Mouse (Mus musculus) kidney, postnatal 14 days (tissue): Measurements from ENCODE around the gene Mrps18a.

ENCODE experiments used
- DNase-seq: peaks from one replicate; pipeline ENCODE4 v3.0.0; 2022; ENCODE audit warnings: mixed read lengths

Mrps18a gene

DNA sequence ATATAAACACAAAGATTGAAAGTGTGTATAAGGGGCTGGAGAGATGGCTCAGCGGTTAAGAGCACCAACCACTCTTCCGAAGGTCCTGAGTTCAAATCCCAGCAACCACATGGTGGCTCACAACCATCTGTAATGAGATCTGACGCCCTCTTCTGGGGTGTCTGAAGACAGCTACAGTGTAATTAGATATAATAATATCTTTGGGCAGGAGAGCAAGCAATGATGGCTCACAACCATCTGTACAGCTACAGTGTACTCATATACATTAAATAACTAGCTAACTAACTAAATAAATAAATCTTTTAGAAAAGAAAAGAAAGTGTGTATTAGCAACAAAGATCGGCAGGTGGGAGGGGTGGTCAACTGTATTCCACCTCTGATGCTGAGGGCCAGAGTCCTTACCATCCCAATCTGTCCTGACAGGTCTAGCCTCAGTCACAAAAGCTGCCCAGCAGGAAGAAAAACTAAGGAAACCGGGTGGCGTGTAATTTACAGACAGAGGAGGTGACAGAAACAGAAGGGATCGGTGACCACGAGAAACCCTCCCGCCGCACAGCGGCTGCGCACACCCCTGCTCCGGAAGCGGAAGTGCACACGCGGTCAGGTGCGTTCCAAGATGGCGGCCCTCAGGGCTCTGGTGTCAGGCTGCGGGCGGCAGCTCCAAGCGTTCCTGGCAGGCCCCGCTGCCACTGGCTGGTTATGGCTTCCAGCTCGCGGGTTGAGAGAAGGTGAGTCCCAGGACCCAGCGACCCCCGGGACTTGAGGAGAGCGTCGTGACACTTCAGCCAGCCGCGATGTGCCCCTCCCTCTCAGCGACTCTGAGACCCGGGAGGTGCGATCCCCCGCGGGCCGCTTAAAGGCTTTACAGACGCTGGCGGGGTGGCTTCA, at the start of gene Mrps18a:
Mrps18a (plus strand) TSS at position 585 of the 888 bp plus-strand sequence.
- peak; percentile 88 for DNase-seq

DNA sequence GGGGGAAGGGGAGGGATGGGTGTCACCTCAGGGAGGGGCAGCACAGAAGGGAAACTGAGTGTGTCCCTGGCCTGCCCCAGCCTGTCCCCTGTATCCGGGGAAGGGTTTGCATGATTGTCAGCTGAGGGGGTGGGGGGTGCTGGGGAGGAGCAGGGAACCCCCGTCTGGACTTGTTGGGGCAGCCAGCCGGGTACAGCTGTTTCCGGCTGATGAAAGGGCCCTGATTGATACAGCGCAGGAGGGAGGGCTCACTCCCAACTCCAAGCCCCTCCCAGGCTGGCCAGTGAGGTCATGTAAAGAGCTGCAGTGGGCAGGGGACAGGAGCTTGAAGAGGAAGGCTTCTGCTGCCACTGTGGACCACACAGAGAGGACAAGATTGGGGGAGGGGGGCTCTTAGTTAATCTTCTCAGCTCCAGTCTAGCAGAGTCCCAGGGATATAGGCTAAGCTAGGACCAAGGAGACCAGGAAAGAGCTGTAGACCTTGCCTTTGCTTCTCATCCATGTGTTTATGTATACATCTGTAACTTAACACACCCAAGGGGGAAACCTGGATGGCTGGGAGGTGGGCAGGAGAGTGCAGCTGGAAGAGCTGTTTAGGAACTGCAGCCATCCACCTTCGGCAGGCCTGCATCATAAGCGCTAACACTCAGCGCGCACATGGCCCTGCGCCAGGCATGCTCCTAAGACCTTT, 47.4 kb upstream of the Mrps18a start:
- peak; percentile 67 for DNase-seq

DNA sequence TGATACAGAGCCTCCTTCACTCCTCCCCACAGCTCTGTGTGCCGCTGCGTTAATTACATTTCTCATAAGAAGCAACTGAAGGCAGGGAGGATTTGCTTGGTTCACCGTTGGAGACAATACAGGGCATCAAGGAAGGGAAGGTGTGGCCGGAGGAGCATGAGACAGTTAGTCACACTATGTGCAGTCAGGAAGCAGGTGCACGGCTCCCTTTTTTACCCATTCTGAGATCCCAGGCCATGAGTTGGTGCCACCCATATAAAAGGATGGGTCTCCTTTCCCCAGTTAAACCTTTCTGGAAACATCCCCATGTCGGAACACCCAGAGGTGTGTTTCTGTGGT, 46.8 kb upstream of the Mrps18a start:
- no peak for DNase-seq

DNA sequence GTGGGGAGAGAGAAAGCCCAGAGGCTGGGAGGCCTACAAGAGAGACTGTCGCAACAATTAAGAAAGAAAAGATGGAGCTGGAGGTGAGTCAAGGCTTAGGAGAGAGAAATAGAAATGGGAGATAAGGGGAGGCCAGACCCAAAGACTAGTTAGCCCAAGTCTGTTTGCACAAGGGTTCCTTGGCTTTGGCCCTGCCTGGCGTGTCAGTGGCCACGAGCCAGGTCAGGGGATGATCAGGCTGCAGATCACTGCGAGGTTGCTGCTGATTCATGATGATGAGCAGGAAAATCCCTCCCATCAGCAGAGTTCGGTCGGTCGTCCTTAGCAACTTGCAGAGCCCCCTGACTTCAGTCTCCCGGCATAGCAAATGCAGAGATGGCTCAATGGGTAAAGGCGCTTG, 40.7 kb upstream of the Mrps18a start:
- DNase-seq = no peak

DNA sequence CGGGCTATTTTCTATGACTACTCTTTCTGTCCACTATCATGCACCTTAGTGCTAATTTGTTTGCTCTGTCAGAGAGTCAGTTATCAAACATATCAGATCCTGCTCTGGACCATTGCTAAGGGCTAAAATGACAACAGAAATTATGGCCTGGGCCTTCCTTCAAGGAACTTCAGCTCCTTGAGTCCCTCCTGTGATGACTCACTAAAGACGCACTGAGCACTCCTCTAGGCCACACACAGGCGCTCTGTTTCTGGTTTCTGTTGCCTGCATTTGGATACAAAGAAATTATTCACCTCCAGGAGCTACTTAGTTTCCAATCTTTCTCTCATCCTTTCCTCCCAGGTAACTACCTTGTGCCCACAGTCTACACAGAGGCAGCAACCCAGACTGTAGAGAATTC, 39.3 kb upstream of the Mrps18a start:
- DNase-seq = no peak

DNA sequence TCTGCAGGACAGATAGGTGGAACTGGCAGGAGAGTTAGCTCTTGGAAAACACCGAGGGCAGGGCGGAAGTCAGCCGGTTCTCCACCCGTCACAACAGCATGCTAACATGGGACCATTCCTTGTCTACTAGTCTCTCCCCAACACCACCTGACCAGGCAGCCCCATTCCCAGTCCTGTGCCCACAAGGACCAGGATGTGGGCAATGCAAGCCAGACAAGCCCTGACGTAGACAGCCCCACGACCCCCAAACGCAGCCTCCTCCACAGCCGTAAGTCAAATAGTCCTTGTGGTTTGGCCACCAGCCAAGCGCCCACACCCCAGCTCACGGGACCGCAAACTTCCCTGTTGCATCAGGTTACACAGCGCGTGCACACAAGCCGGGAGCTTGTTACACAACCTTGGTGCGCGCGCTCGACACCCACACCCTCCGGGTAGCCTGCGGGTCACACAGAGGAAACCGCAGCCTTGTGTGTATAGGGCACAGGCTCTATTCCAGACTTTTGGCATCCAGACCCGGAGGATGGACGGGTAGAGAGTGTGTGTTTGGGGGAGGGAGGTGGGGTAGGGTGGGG, 37.0 kb upstream of the Mrps18a start:
- peak; percentile 80 for DNase-seq

DNA sequence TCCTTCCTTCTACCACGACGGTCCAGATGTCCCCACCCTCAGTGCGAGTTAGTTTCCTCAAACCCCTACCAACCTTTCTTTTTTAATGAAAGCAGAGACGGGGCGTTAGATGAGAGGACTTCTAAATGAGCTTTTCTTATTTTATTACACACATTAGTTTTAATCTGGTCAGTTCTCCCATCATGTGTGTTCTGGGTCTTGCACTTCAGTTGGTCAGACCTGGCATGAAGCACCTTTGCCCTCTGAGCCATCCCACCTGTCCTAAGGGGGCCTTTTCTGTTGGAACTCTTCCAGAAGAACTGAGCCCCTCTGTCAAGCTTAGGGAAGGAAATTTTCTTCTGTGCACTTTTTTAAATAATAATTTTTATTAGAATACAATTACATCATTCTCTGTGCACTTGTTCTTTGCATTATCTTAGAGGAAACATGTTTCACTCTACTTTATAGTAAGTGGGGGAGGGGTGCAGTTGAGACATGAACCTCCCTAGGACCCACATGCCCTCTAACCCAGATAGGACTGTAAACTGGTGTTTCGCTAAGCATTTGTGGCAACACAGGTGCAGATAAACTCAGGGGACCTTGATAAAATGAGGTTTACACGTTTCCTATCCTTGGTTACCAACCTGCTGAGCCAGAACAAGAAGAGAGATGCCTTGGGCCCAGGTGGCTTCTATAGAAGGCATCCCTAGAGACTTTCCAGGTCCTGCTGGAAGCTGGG, 36.2 kb upstream of the Mrps18a start:
- DNase-seq = no peak

DNA sequence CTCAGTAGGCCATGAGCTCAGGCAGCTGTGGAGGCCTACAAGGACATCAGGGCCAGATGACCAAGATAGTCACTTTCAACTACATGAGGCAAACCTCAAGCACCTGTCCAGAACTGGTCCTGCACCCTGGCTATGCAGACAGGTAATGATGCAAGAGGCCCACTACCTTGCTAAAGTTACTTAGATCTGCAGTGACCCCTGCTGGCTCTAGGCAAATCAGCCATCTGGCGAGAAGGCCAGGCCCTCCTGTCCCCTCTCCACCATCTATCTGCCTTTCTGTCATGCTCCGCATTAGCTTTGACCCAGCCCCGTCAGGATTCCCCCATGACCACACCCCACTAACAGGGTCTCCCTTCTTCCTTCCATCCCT, 35.7 kb upstream of the Mrps18a start:
- DNase-seq = peak; percentile 65

DNA sequence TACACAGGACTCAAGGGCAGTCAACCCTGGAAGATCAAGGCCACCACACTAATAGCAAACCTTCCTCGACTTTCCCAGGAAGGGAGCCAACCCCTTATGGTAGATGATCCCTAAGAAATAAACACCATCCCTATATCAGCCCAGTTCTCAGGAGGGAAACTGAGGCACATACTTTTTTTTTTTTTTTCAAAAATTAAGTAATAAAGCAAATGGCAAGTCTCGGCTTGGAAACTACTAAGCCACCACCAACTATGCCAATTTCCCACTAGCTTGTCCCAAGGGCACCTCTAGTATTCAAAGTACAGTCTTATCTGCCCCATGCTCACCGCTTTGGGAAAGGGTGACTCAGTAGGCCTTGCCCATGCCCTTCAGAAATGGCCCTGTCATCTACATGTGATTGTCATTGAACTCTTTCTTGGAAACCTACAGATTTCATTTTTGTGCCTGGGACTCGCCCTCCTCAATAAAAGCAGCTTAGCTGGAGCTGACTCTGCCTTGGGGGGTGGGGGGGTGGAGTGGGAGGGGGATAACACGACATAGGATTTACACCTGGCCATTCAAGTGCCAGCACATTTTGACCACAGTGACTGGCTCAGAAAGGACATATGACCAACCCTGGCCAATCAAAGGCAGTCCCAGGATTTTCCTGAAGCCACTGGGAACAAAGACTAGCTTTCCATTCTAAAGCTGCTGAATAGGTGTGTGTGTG, 35.1 kb upstream of the Mrps18a start:
- DNase-seq = no peak

DNA sequence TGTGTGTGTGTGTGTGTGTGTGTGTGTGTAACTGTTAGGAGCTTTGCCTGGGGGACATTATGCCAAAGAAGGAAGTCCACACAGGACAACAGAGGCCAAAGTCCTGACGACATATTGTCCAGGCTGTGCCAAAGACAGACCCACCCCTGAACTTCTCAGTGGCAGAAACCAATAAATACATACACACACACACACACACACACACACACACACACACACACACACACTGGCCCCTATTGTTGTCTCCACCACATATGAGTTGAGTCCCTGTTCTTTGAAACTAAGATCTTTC, 34.6 kb upstream of the Mrps18a start:
- no peak for DNase-seq

DNA sequence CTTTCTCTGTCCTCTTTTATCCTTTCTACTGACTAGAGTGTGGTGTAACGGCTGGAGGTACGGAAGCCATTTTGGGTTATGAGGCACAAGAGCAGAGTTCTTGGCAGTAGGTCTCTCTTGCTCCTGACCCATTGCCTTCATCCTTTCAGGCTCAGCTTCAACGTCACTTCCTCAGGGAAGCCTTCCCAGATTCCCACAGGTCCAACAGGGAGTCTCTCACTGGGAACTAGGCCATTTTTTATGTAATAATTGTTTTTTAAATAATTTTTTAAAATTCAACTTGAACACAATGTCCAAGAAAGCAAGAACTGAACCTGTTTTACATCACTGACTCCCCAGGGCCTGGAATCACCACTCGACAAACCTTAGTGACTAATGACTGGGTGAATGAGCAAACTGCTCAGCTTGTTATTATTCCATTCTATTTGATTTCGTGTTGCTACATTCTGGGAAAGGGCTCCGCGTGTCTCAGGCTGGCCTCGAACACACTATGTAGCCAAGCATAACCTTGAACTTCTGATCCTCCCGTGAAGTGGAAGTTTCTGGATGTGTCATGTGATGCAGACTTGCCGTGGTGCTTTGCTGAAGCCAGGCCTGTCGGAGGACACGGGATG, 32.8 kb upstream of the Mrps18a start:
- DNase-seq = no peak

DNA sequence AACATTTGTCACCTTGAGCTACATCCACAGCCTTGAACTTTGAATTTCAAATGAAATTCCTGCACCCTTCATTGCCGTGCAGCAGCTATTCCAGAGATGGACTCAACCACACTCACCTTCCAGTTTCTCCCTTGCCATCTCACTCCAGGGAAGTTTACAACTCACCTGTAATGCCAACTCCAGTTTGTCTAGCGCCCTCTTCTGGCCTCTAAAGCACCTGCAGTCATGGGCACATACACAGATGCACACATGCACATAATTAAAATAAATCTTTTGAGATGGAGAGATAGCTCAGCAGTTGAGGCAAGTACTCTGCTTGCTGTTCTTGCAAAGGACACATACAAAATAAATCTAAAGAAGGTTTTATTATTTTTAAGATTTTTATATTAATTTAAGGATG, 31.7 kb upstream of the Mrps18a start:
- no peak for DNase-seq

DNA sequence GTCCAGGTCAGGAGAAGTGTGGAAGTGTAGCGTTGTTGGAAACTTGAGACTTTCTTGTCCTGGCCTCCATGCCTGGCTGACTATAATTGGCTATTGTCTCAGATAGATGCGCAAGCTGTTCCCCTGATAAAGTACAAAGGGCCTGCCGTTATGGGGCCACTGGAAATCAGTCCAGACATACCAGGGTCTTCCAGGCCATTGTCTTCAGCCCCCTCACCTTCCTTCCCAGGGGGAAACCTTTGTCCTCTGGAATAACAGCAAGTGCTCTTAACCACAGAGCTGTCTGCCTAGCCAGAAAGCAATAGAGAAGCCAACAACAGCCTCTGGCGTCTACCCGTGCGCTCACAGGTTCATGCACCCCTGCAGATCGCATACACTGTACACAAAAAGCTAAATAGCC, 30.4 kb upstream of the Mrps18a start:
- no peak for DNase-seq

DNA sequence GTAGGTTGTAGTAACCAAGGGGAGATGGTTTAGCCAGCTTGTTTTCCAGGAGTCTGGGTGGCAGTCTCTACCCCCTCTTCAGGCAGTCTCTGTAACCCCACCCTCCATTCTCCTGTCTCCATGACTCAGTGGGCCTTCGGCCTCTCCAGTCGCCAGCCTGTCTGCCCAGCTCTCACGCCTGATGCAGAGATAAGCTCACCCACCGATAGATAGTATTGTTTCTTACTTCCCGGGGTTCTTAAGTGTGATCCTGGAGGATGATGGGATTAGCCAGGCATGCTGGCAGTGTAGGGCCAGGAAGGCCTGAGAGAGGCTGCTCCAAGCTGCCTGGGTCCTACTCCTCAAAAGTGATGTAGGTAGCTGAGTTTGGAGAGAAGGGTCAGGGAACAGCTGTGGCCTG, 29.7 kb upstream of the Mrps18a start:
- DNase-seq = no peak

DNA sequence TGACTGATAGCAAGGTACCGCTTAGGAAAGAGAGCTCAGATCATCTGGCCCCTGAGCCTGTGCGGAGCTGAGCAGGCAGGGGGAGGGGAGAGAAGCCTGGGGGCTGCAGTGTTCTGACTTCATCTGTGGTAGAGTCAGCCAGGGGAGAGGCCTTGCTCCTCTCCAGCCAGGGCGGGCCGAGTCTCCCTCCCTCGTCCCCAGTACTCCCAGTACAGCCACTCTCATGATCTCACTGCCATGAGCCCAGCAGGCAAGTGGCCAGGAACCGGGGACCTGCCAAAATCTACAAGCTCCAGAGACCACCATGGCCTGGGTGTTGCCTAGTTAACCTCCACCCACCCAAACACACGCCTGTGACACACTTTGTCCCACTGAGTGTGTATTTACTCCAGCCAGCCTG, 29.1 kb upstream of the Mrps18a start:
- DNase-seq = no peak

DNA sequence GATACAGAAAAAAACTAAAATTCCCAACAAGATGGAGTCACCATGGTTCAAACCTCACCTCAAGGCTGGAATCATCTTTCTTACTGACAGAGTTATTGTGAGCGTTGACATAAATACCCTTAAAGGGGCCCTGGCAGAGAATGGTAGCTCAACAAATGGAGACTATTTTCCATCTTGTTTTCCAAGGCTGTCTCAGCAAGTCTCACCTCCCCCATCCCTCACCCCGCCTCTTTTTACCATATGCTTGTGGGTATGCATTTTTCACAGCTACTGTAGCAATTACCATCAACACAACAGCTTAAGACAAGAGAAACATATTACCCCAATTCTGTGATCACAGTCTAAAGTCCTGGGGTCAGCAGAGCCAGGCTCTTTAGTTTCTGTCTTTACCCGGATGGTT, 27.4 kb upstream of the Mrps18a start:
- no peak for DNase-seq

DNA sequence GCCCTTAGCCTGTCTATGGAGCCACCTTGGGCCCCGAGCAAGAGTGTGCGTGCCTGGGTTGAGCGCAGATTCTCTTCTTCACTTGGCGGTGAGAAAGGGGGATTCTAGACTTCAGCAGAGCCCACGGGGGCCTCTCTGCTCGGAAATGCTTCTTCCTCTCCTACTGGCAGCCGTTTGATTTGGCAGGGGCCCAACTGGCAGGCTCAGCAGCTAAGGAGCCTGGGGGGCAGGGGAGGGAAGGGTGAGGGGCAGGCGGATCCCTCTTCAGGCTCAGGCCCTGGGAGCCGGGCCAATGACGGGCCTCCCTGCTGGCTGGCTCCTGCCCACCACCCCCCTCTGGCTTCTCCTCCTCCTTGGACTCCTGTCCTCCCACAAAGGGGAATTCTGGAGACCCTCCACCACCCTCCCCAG, 26.7 kb upstream of the Mrps18a start:
- DNase-seq = peak; percentile 94

DNA sequence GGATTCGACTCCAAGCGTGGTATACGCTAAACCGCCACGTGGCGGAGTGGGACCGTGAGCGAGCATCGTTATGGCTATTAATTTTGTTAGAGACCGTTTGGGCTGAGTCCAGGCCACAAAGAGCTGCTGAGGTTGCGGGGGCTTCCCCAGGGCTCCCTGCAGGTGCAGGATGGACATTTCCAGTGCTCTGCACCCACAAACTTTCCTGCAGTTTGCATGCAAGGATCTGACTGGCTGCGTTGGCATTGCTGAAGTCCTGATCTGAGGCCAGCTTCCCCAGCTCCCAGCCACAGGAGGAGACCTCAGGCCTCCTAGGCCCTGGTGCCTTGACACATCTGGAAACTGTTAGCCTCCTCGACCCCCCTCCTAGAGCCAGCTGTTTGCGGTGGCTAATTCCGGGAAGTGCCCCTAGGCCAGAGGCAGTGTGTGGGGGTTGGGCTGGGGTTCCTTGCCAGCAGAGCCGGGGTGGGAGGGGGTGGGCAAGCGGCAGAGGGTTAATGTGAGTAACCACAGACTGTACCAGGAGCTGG, 24.4 kb upstream of the Mrps18a start:
- peak; percentile 25 for DNase-seq

DNA sequence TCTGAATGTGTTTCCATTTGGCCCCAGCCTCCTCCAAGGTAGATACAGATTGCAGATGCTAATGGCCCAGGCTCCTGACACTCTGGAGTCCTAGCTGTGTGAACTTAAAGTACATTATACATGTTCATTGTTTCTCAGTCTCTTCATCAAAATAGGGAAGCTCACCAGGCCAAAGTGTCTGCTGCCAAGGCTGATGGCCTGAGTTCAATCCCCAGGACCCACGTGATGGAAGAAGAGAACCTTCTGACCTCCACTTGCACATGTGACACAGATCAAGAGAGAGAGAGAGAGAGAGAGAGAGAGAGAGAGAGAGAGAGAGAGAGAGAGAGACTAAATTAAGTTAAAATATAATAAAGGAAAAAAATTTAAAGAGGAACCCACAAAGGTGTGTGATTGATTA, 19.4 kb upstream of the Mrps18a start:
- DNase-seq = no peak

DNA sequence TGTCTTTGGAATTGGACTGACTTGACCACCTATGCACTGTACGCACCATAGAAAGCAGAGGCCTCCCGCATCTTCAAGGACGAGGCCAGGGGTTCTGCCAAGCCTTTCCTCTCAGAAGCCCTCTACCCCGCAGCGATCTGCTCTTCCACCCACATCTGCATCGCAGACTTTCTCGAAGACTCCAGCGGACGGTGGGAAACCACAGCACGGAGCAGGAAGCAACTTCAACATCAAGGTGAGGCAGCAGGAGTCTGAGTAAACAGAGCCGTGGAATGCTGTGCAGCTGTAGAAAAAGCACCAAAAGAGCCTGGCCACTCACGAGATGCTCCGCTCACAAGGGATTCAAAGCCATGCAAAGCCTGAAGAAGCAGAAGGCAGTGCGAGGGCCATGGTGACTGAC, 18.9 kb upstream of the Mrps18a start:
- no peak for DNase-seq

DNA sequence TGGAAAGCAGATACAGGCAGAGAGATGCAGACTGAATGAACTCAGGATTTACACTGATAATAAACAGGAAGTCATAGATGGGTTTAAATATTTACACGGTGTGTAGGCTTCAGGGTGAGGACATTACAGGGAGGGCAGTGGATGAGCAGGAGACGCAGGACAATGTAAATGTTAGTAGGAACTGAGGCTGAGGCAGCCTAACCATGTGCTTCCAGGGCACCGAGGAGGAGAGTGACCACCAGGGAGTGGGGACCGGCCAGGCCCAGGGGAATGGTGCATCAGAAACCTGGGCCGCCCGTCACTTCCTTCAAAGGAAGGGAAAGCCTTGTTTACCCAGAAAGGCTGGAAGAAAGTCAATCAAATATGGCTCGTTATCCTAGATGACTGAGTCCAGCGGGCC, 12.3 kb upstream of the Mrps18a start:
- no peak for DNase-seq

DNA sequence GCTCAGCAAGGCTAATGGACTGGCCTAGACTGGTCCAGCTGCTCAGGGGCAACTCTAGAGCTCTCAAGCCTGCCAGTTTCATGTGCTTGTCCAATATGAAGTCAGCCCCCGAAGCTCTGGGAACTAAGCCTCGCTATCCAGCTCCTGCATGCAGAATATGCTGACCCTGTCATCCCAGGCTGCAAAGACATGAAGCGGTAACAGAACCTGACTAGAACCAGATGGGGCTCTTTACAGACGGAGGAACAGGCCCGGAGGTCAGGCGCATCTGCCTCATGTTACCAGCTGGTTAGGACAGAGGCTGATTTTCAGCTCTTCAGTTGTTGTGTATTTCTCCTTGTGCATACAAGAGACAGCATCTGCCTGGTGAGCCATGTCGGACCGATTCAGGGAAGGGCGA, 8.9 kb upstream of the Mrps18a start:
- DNase-seq = no peak
